Mouse (Mus musculus): ENCODE measurements around the gene Nop14. TPM values are rescaled to one million over a fixed set of nuclear protein-coding genes. Genes with fewer than 3 reads are reported as not detected.
A peak's percentile ranks its signal among the peaks of the same experiment; 100 is the strongest.

Gene Nop14
- polyA plus RNA-seq (2015; fragmentation: Nextera tagmentation; extraction: Ambion mirVana) = 8.7 and 9.2 TPM in 2 replicates

DNA sequence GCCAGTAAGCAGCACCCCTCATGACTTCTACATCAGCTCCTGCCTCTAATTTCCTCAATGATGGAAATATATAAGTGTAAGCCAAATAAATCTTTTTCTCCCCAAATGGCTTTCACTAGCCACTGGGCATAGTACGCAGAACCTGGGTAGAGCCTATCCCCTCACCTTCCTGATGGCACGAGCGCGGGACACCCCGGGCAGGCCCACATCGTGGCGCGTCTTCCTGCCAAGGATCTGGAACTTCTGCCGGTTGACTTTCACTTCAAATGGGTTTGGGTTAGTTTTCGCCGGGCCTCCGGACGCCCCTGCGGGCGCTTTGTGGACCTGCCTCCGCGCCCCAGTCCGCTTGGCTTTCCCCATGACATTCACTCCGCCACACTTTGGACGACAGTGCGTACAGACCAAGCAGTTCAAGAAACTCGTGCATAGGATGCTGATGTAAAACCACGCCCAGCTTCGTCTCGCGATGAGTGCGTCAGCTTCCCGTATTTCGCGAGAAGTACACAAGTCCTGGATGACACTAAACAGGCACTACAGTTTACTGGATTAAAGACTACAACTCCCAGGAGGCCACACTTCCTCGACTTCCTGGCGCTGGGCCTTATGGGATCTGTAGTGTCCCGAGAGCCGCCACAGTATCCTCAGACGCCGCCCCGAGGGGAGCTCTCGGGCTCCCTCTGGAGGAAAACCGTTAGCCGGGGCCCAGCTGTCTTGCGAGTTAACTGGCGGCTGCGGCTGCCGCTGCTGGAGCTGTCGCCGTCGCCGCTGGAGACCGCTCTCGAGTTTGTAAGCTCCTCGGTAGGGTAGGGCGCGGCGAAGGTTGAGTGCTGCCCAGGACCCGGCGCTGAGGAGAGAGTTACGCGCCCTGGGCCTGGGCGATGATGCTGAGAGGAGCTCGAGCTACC, at the start of gene Nop14, which contains the start of gene Grk4:
Nop14 (minus strand) TSS at position 463 of the 905 bp plus-strand sequence.
Grk4 (plus strand) TSS at position 694 of the 905 bp plus-strand sequence.
- Histone ChIP-seq H3K36me3 (replicated peaks; ENCODE audit: insufficient read depth, low read length) (peaks cover 20% of the 10 kb centered on the region), H3K9ac (replicated peaks) (peak within 1 kb of the TSS; percentile 73), H3K9me3 (ENCODE audit: low read length) (no peaks in the 10 kb centered on the region), H3K27me3 (ENCODE audit: insufficient read depth, low read length) (no peaks in the 10 kb centered on the region), H3K4me1 (ENCODE audit: insufficient read depth) (peaks cover 14% of the 10 kb centered on the region), H3K27ac (ENCODE audit: low read depth) (peak within 1 kb of the TSS; percentile 89), H3K4me3 (ENCODE audit: low read depth, low read length) (peak within 1 kb of the TSS; percentile 68), H3K4me2 (ENCODE audit: low read depth, low read length) (peak within 1 kb of the TSS; percentile 88)
- DNase-seq (peak; percentile 99), ATAC-seq (peak; percentile 99)
- TF ChIP-seq CTCF (IDR thresholded peaks at IDR 0.05; ENCODE audit: low read depth) (peak; percentile 99), EP300 (IDR thresholded peaks at IDR 0.05; ENCODE audit: low read depth) (peak; percentile 76)
- under 1% methylated on average over 60 of the region's 60 CpGs for WGBS (ENCODE audit: insufficient replicate concordance)

- TF ChIP-seq EP300 (IDR thresholded peaks at IDR 0.05; ENCODE audit: low read depth) = no peak
- TF ChIP-seq CTCF (IDR thresholded peaks at IDR 0.05; ENCODE audit: low read depth) = no peak
- DNase-seq = no peak
- no peaks in the 10 kb centered on the region for H3K36me3 ChIP-seq (replicated peaks; ENCODE audit: insufficient read depth, low read length)
- no peak overlapping the region for H3K27ac ChIP-seq (ENCODE audit: low read depth)
- H3K9me3 ChIP-seq (ENCODE audit: low read length) = no peaks in the 10 kb centered on the region
- no peaks in the 10 kb centered on the region for H3K4me1 ChIP-seq (ENCODE audit: insufficient read depth)
- ATAC-seq = no peak
- H3K9ac ChIP-seq (replicated peaks) = no peak overlapping the region
- H3K4me3 ChIP-seq (ENCODE audit: low read depth, low read length) = no peak overlapping the region
- no peak overlapping the region for H3K4me2 ChIP-seq (ENCODE audit: low read depth, low read length)
- WGBS (ENCODE audit: insufficient replicate concordance) = 87% methylated on average over 1 of the region's 1 CpGs
- H3K27me3 ChIP-seq (ENCODE audit: insufficient read depth, low read length) = no peaks in the 10 kb centered on the region
Measured at GRCm38 (mm10) chr5:34708436-34708835, 48.5 kb upstream of the Nop14 start.

DNA sequence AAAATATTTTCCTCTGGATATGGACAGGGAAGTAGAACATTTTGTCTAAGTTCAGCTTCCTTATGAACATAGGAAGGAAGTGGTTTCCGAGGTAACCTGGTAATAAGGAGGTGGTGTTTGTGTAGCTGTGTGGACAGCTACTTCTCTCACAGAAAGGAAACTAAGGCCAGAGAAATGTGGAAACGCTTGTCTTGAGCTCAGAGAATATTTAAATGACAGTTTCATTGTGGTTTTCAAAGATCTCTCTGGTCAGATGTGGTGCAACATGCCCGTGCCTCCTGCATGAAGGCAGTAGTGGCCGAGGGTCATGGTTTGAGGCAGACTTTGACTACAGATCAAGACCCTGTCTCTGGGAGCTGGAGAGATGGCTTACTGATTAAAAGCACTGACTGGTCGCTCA, 35.6 kb upstream of the Nop14 start:
- ATAC-seq = peak; percentile 35

GRCm38 (mm10) chr5:34692782-34693181, 32.8 kb upstream of the Nop14 start:
- DNase-seq = no peak
- ATAC-seq = no peak
- WGBS (ENCODE audit: insufficient replicate concordance) = 53% methylated on average over 2 of the region's 2 CpGs

More for the DNA sequence above, 35.6 kb upstream of the Nop14 start:
- Histone ChIP-seq H3K27ac (ENCODE audit: low read depth) (peak overlapping the region; percentile 48; the same call in 1 of the 2 replicates), H3K4me1 (ENCODE audit: insufficient read depth) (peaks cover 3% of the 10 kb centered on the region), H3K9me3 (ENCODE audit: low read length) (no peaks in the 10 kb centered on the region), H3K36me3 (replicated peaks; ENCODE audit: insufficient read depth, low read length) (no peaks in the 10 kb centered on the region), H3K4me3 (ENCODE audit: low read depth, low read length) (no peak overlapping the region), H3K4me2 (ENCODE audit: low read depth, low read length) (peak overlapping the region; percentile 18; the same call in 1 of the 2 replicates), H3K9ac (replicated peaks) (no peak overlapping the region), H3K27me3 (ENCODE audit: insufficient read depth, low read length) (no peaks in the 10 kb centered on the region)
- 28% methylated on average over 5 of the region's 5 CpGs for WGBS (ENCODE audit: insufficient replicate concordance)
- TF ChIP-seq EP300 (IDR thresholded peaks at IDR 0.05; ENCODE audit: low read depth) (no peak), CTCF (IDR thresholded peaks at IDR 0.05; ENCODE audit: low read depth) (no peak)
- peak; percentile 20 for DNase-seq

DNA sequence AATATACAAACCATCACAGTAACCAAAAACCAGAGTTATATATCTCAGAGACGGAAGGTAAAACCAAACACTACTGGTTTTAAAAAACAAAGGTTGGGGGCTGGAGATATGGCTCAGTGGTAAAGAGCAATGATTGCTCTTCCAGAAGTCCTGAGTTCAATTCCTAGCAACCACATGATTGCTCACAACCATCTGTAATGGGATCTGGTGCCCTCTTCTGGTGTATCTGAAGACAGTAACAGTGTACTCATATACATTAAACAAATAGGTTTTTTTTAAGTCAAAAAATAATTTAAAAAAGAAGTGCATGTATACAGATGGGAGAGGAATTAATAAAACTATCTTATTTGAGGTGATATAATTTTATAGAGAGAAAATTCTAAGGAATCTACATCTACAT, 29.9 kb upstream of the Nop14 start:
- Histone ChIP-seq H3K4me2 (ENCODE audit: low read depth, low read length) (no peak overlapping the region), H3K9me3 (ENCODE audit: low read length) (no peaks in the 10 kb centered on the region), H3K4me1 (ENCODE audit: insufficient read depth) (no peaks in the 10 kb centered on the region), H3K9ac (replicated peaks) (no peak overlapping the region), H3K27me3 (ENCODE audit: insufficient read depth, low read length) (no peaks in the 10 kb centered on the region), H3K36me3 (replicated peaks; ENCODE audit: insufficient read depth, low read length) (no peaks in the 10 kb centered on the region), H3K4me3 (ENCODE audit: low read depth, low read length) (no peak overlapping the region), H3K27ac (ENCODE audit: low read depth) (no peak overlapping the region)
- TF ChIP-seq EP300 (IDR thresholded peaks at IDR 0.05; ENCODE audit: low read depth) = no peak
- peak; percentile 22; the same call in 1 of the 2 replicates for TF ChIP-seq CTCF (IDR thresholded peaks at IDR 0.05; ENCODE audit: low read depth)
- ATAC-seq = no peak
- 76% methylated on average over 1 of the region's 1 CpGs for WGBS (ENCODE audit: insufficient replicate concordance)
- DNase-seq = no peak

More at GRCm38 (mm10) chr5:34692782-34693181, 32.8 kb upstream of the Nop14 start:
- H3K27ac ChIP-seq (ENCODE audit: low read depth) = no peak overlapping the region
- no peaks in the 10 kb centered on the region for H3K36me3 ChIP-seq (replicated peaks; ENCODE audit: insufficient read depth, low read length)
- H3K4me1 ChIP-seq (ENCODE audit: insufficient read depth) = peaks cover 3% of the 10 kb centered on the region
- no peaks in the 10 kb centered on the region for H3K27me3 ChIP-seq (ENCODE audit: insufficient read depth, low read length)
- no peak overlapping the region for H3K9ac ChIP-seq (replicated peaks)
- no peaks in the 10 kb centered on the region for H3K9me3 ChIP-seq (ENCODE audit: low read length)
- no peak overlapping the region for H3K4me2 ChIP-seq (ENCODE audit: low read depth, low read length)
- TF ChIP-seq EP300 (IDR thresholded peaks at IDR 0.05; ENCODE audit: low read depth) (no peak), CTCF (IDR thresholded peaks at IDR 0.05; ENCODE audit: low read depth) (no peak)
- no peak overlapping the region for H3K4me3 ChIP-seq (ENCODE audit: low read depth, low read length)

DNA sequence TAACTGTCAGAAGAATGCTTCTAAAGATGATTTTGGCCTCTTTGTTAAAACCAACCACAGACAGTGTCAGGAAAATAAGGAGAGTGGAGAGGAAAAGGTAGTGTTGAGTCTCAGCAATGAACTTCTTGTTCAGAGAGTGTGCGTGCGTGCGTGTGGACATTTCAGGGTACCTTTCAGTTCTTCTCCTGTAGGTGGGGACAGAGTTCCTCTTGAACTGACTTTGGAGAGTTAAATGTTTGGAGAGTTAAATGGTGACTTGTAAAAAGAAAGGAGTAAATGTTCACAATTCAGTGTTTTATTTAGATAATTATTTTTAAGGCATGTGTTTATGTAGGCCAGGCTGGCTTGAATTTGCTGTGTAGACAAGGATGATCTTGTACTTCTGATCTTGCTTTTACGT, 10.3 kb upstream of the Nop14 start:
- no peak overlapping the region for H3K9ac ChIP-seq (replicated peaks)
- H3K27ac ChIP-seq (ENCODE audit: low read depth) = no peak overlapping the region
- DNase-seq = no peak
- TF ChIP-seq EP300 (IDR thresholded peaks at IDR 0.05; ENCODE audit: low read depth) (no peak), CTCF (IDR thresholded peaks at IDR 0.05; ENCODE audit: low read depth) (peak; percentile 53)
- H3K36me3 ChIP-seq (replicated peaks; ENCODE audit: insufficient read depth, low read length) = no peaks in the 10 kb centered on the region
- H3K4me1 ChIP-seq (ENCODE audit: insufficient read depth) = no peaks in the 10 kb centered on the region
- H3K4me2 ChIP-seq (ENCODE audit: low read depth, low read length) = no peak overlapping the region
- 74% methylated on average over 4 of the region's 4 CpGs for WGBS (ENCODE audit: insufficient replicate concordance)
- ATAC-seq = no peak
- H3K27me3 ChIP-seq (ENCODE audit: insufficient read depth, low read length) = no peaks in the 10 kb centered on the region
- no peak overlapping the region for H3K4me3 ChIP-seq (ENCODE audit: low read depth, low read length)
- H3K9me3 ChIP-seq (ENCODE audit: low read length) = no peaks in the 10 kb centered on the region

All from liver, postnatal 0 days (tissue).